In genomic region chrX:11720517-11720916, GRCm38 (mm10) we compare ENCODE assay signal across 12 mouse cellular contexts.
DNase-seq lines count a peak whose midpoint lies in the region; ATAC-seq lines count a peak whose summit lies in the region.
"Had no signal": no experiment of that assay in that cellular context is flagged by ENCODE, and none has a peak within 500 bp of the region (broad histone marks: within the 10 kb centered on the region; RNA-seq: fewer than 3 reads in every experiment).

No protein-coding gene starts in this region.

- H3K27me3 ChIP-seq in heart, embryonic 10.5 days (ENCODE audit: insufficient read depth, poor library complexity, severe bottlenecking), result peaks cover 19% of the 10 kb centered on the region; the same call in 1 of the 2 replicates

- H3K4me3 ChIP-seq in heart, embryonic 10.5 days, result no peak overlapping the region
- H3K4me3 ChIP-seq: limb, embryonic 13.5 days; stomach, embryonic 15.5 days had no signal

- DNase-seq in heart, adult 9 months (ENCODE audit: low spot score in 2 of 2), result peak; percentile 20 to 28
- no peak for DNase-seq in heart, embryonic 10.5 days (ENCODE audit: low spot score)
- DNase-seq in MN1 (ENCODE audit: low spot score), result peak; percentile 19
- peak; percentile 55 to 58 for DNase-seq in adrenal gland, postnatal 36 days
- peak; percentile 55 to 75 for DNase-seq in kidney, postnatal 25 days
- DNase-seq in spleen, postnatal 10 days (ENCODE audit: low spot score in 2 of 2), result no peak
- no peak for DNase-seq in T-cell, adult 2 months (ENCODE audit: low spot score)
- DNase-seq: cerebellum, postnatal 10 days had no signal

- no peak overlapping the region for H3K27ac ChIP-seq in heart, embryonic 10.5 days
- H3K27ac ChIP-seq: hindbrain, embryonic 14.5 days; limb, embryonic 13.5 days; stomach, embryonic 15.5 days had no signal

- H3K4me1 ChIP-seq in heart, embryonic 10.5 days, result no peaks in the 10 kb centered on the region

- no peaks in the 10 kb centered on the region for H3K36me3 ChIP-seq in heart, embryonic 10.5 days
- H3K36me3 ChIP-seq: limb, embryonic 13.5 days; stomach, embryonic 15.5 days had no signal

- no peak for ATAC-seq in granulocyte monocyte progenitor cell, adult 5-6 weeks (replicated peaks; ENCODE audit: poor library complexity, severe bottlenecking)

- WGBS in heart, embryonic 10.5 days, result 67% methylated on average over 7 of the region's 7 CpGs

- H3K9me3 ChIP-seq in heart, embryonic 10.5 days, result no peaks in the 10 kb centered on the region
- H3K9me3 ChIP-seq: limb, embryonic 13.5 days; stomach, embryonic 15.5 days had no signal

Comparison
In these comparisons a context has a peak if more than half of its experiments do, and no peak if none do; other contexts are left out.
1. DNase-seq: peak in heart, adult 9 months (2 of 2), MN1 (single experiment), adrenal gland, postnatal 36 days (2 of 2) and kidney, postnatal 25 days (2 of 2); none in heart, embryonic 10.5 days (single experiment), spleen, postnatal 10 days (0 of 2) and T-cell, adult 2 months (single experiment).